Mouse (Mus musculus) urinary bladder, postnatal 25 days (tissue): ENCODE measurements around the gene Tm9sf3.

Experiments used
- DNase-seq: peaks from one replicate; pipeline ENCODE4 v3.0.0; 2022; ENCODE audit warnings: low spot score

Tm9sf3 gene

GRCm38 (mm10) chr19:41176881-41177280, 86.9 kb downstream of the Tm9sf3 start:
- no peak for DNase-seq

- DNase-seq = no peak
These were observed 97.9 kb downstream of the Tm9sf3 start for GRCm38 (mm10) chr19:41165914-41166235.

- DNase-seq = no peak
These were observed 98.5 kb downstream of the Tm9sf3 start for GRCm38 (mm10) chr19:41165144-41165913.

- DNase-seq = no peak
These were observed 99.2 kb downstream of the Tm9sf3 start for GRCm38 (mm10) chr19:41164447-41165095.
